Mouse (Mus musculus) right cerebral cortex, postnatal 25 days (tissue): Measurements from ENCODE around the gene Tmbim7.

ENCODE experiments used
- DNase-seq: peaks from one replicate; pipeline ENCODE4 v3.0.0; 2022

The Tmbim7 gene

GRCm38 (mm10) chr5:3666585-3666984 lies 15.6 kb downstream of the Tmbim7 start:
- DNase-seq: no peak

GRCm38 (mm10) chr5:3669938-3670554 lies 19.1 kb downstream of the Tmbim7 start:
- DNase-seq: no peak

- no peak for DNase-seq
Measured at GRCm38 (mm10) chr5:3688298-3688697, 37.3 kb downstream of the Tmbim7 start.

- no peak for DNase-seq
Measured at GRCm38 (mm10) chr5:3691283-3691682, 40.3 kb downstream of the Tmbim7 start.

GRCm38 (mm10) chr5:3692956-3693355 lies 42.0 kb downstream of the Tmbim7 start:
- no peak for DNase-seq

GRCm38 (mm10) chr5:3695191-3695590 lies 44.2 kb downstream of the Tmbim7 start:
- DNase-seq: no peak

GRCm38 (mm10) chr5:3696031-3696430 lies 45.0 kb downstream of the Tmbim7 start:
- DNase-seq: no peak

GRCm38 (mm10) chr5:3700025-3700424 lies 49.0 kb downstream of the Tmbim7 start:
- DNase-seq: no peak

GRCm38 (mm10) chr5:3702180-3702579 lies 51.2 kb downstream of the Tmbim7 start:
- no peak for DNase-seq

- no peak for DNase-seq
Measured at GRCm38 (mm10) chr5:3715800-3716199, 64.8 kb downstream of the Tmbim7 start.

GRCm38 (mm10) chr5:3719371-3719770 lies 68.4 kb downstream of the Tmbim7 start:
- no peak for DNase-seq

- no peak for DNase-seq
Measured at GRCm38 (mm10) chr5:3722873-3723272, 71.9 kb downstream of the Tmbim7 start.

- DNase-seq: no peak
Measured at GRCm38 (mm10) chr5:3723415-3723814, 72.4 kb downstream of the Tmbim7 start.

- no peak for DNase-seq
Measured at GRCm38 (mm10) chr5:3725491-3725890, 74.5 kb downstream of the Tmbim7 start.

GRCm38 (mm10) chr5:3728820-3729219 lies 77.8 kb downstream of the Tmbim7 start:
- DNase-seq: no peak
